Mouse (Mus musculus) kidney, adult 11 months (tissue): ENCODE data around the gene Lmo1.
"Not testable (repeated sequence)": the region's sequence is repeated elsewhere in the genome, so short reads cannot be mapped to it uniquely, and the experiment has no call there.

Experiments
- DNase-seq: peaks from one replicate; pipeline ENCODE4 v3.0.0; 2022

Gene Lmo1

GRCm38 (mm10) chr7:109174337-109174948, 564 bp downstream of the Lmo1 start:
- DNase-seq = peak; percentile 23

- no peak for DNase-seq
Observed at GRCm38 (mm10) chr7:109171874-109172273, 3.1 kb downstream of the Lmo1 start.

GRCm38 (mm10) chr7:109170441-109170820, 4.6 kb downstream of the Lmo1 start:
- DNase-seq = peak; percentile 54

- no peak for DNase-seq
Observed at GRCm38 (mm10) chr7:109169505-109170440, 5.2 kb downstream of the Lmo1 start.

GRCm38 (mm10) chr7:109168716-109169115, 6.3 kb downstream of the Lmo1 start:
- no peak for DNase-seq

- DNase-seq = no peak
Observed at GRCm38 (mm10) chr7:109165931-109166585, 8.9 kb downstream of the Lmo1 start.

GRCm38 (mm10) chr7:109154331-109154730, 20.7 kb downstream of the Lmo1 start:
- DNase-seq = no peak

- DNase-seq = no peak
Observed at GRCm38 (mm10) chr7:109153538-109153937, 21.5 kb downstream of the Lmo1 start.

- DNase-seq = no peak
Observed at GRCm38 (mm10) chr7:109151088-109151487, 23.9 kb downstream of the Lmo1 start.

- no peak for DNase-seq
Observed at GRCm38 (mm10) chr7:109145211-109145610, 29.8 kb downstream of the Lmo1 start.

- DNase-seq = no peak
Observed at GRCm38 (mm10) chr7:109144705-109145104, 30.3 kb downstream of the Lmo1 start.

- DNase-seq = no peak
Observed at GRCm38 (mm10) chr7:109142564-109142963, 32.4 kb downstream of the Lmo1 start.

GRCm38 (mm10) chr7:109141753-109142152, 33.3 kb downstream of the Lmo1 start:
- no peak for DNase-seq

- no peak for DNase-seq
Observed at GRCm38 (mm10) chr7:109141054-109141453, 34.0 kb downstream of the Lmo1 start.

GRCm38 (mm10) chr7:109139405-109139804, 35.6 kb downstream of the Lmo1 start:
- DNase-seq = peak; percentile 72

GRCm38 (mm10) chr7:109137441-109137840, 37.6 kb downstream of the Lmo1 start:
- DNase-seq = no peak

GRCm38 (mm10) chr7:109131565-109131964, 43.4 kb downstream of the Lmo1 start:
- DNase-seq = no peak

GRCm38 (mm10) chr7:109129946-109130686, 44.9 kb downstream of the Lmo1 start:
- DNase-seq = no peak

GRCm38 (mm10) chr7:109129442-109129841, 45.6 kb downstream of the Lmo1 start:
- DNase-seq = no peak

GRCm38 (mm10) chr7:109115929-109116328, 59.1 kb downstream of the Lmo1 start:
- no peak for DNase-seq

GRCm38 (mm10) chr7:109115488-109115887, 59.5 kb downstream of the Lmo1 start:
- DNase-seq = not testable (repeated sequence)

- no peak for DNase-seq
Observed at GRCm38 (mm10) chr7:109114950-109115349, 60.1 kb downstream of the Lmo1 start.

- no peak for DNase-seq
Observed at GRCm38 (mm10) chr7:109111000-109111399, 64.0 kb downstream of the Lmo1 start.
